Mouse (Mus musculus) gastrocnemius, postnatal 14 days (tissue): Measurements from ENCODE around the gene Tbxas1. TPM values are rescaled to one million over a fixed set of nuclear protein-coding genes. Genes with fewer than 3 reads are reported as not detected.

Experiments
- DNase-seq: peaks from one replicate; pipeline ENCODE4 v3.0.0; 2021; ENCODE audit warnings: mixed read lengths
- intact Hi-C: fragments of 180-260 bp; cut with DNase I; formaldehyde crosslinking; loops from one replicate; pipeline ENCODE4 v1.15.1; 2025; ENCODE audit warnings: low total_unique reads
- total RNA-seq, 2 experiments: library from RNA; stranded (reverse); gene quantifications; 2 replicates each; pipeline ENCODE4 v1.2.3; 2021

Tbxas1 gene
- total RNA-seq, 2 experiments from 2014 or later = 0.75 to 1.4 TPM

- intact Hi-C loops = no loop called here
- DNase-seq = no peak
Measured at GRCm38 (mm10) chr6:38944392-38944791, 69.2 kb downstream of the Tbxas1 start.

GRCm38 (mm10) chr6:38944826-38945225, 69.6 kb downstream of the Tbxas1 start:
- no peak for DNase-seq
- intact Hi-C loops = no loop called here

DNA sequence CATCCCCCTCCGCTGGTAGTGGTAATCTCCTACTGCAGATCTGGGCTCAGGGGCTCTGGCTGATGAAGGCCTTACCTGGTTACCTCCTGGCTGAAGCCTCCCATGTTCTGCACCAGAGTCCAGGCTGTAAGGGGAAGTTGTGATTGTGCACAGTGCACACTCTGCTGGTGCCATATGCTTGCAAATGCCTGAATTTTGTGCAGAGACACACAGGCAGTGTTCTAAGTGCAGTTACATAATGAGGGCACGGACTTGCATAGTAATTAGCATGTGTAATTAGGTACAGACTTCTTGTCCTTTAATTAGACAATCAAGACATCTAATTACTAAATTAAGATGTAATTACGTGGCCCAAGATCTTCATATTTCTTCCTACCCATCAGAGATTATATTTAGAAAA, 70.5 kb downstream of the Tbxas1 start:
- no peak for DNase-seq
- intact Hi-C loops = no loop called here

- no peak for DNase-seq
- intact Hi-C loops = no loop called here
Measured at GRCm38 (mm10) chr6:38947282-38947681, 72.1 kb downstream of the Tbxas1 start.

GRCm38 (mm10) chr6:38949683-38950161, 74.5 kb downstream of the Tbxas1 start:
- DNase-seq = no peak
- intact Hi-C loops = no loop called here

DNA sequence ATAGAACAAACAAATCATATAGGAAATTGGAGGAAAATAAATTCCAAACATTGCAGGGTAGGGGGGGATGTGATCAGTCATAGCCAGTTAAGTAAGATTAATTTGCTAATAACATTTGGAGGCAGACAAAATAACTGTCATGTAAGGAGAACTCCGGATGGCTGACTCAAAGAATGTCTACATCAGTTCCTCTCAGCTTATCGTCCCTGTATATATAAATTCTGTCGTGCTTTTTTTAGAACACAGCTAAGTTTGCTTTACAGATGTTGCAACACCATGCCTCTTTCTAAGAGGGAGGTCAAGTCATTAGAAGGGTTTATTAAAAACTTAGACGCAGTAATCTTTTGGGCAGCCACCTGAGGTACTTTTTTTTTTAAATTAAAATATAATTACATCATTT, 75.1 kb downstream of the Tbxas1 start:
- intact Hi-C loops = no loop called here
- DNase-seq = no peak

DNA sequence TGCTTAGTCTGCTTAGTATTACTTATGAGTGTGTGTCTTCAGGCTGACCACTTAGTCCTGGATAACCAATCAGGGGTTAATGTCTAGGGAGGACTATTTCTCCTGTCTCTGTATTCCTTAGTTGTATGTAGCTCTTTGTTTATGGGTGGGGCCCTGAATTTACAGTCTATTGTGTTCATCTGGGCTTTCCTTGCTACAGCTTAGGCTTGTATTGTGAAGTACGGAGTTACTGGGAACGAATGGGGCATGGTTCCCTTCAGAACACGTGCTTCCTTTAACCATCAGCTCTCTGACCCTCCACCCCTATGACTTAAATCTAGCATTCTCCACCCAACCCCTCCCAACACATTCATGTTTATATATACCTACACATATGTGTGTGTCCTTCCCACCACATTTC, 75.6 kb downstream of the Tbxas1 start:
- DNase-seq = no peak
- intact Hi-C loops = no loop called here

- DNase-seq = no peak
- intact Hi-C loops = no loop called here
Measured at GRCm38 (mm10) chr6:38956641-38957040, 81.4 kb downstream of the Tbxas1 start.

DNA sequence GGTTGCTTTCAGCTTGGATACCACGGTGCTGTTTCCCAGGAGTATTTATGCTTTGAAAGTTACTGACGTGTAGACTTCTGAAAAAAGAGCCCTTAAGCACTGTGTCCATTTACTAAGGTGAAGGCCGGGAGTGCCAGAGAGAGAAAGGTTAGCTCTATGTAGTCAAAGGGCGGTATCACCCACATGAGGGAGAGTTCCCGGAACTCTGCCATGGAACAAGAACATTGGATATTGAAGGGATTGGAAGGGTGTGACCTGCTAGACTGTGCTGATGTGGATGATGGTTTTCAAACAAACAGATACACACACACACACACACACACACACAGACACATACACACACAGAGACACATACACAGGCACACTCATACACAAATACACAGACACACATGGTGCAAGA, 82.0 kb downstream of the Tbxas1 start:
- no peak for DNase-seq
- intact Hi-C loops = no loop called here

- intact Hi-C loops = no loop called here
Measured at GRCm38 (mm10) chr6:38959502-38959901, 84.3 kb downstream of the Tbxas1 start.

DNA sequence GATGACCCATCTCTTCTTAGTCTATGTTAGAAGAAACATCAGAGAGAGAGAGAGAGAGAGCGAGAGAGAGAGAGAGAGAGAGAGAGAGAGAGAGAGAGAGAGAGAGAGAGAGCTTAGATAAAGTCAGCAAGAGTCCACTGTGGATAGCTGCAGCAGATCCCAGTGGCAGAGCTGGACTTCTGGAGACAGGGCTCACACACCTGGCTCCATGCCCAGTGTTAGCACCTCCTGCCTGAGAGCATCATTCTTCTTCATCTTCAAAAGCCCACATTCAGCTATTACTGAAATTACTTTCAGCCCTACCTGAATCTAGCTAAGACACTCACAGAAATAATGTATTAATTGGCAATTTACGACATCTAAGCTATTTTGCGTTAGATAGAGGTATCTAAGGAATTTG, 85.2 kb downstream of the Tbxas1 start:
- DNase-seq = no peak
- intact Hi-C loops = no loop called here

More at GRCm38 (mm10) chr6:38959502-38959901, 84.3 kb downstream of the Tbxas1 start:
- no peak for DNase-seq

- DNase-seq = peak; percentile 25
- intact Hi-C loops = no loop called here
Measured at GRCm38 (mm10) chr6:38960791-38961426, 85.7 kb downstream of the Tbxas1 start.

DNA sequence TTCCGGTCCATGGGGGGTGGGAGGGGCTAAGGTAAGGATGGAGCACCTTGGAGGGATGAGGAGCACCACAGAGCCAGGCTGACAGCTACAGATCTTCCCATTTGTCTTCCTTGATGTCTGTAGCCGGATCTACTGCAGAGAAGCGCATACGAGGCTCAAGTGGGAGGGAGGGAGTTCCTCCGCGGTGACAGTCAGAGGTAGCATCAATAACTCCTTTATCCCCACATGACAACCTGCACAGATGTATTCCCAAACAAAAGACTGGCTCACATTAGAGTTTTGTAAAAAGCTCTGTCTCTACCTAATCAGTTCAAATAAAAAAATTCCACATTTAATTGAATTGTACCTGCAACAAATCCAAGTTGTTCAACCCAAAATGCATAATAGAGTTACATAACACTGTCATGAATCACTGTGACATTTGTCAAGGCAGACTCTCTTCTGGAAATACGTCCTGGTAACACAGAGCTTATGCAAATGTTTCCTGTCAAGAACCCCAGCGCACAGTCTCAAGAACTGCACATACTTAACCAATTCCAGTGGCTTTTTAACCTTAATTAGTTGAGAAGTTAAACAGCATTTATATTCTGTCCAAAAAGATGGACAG, 86.3 kb downstream of the Tbxas1 start:
- no peak for DNase-seq
- intact Hi-C loops = no loop called here

DNA sequence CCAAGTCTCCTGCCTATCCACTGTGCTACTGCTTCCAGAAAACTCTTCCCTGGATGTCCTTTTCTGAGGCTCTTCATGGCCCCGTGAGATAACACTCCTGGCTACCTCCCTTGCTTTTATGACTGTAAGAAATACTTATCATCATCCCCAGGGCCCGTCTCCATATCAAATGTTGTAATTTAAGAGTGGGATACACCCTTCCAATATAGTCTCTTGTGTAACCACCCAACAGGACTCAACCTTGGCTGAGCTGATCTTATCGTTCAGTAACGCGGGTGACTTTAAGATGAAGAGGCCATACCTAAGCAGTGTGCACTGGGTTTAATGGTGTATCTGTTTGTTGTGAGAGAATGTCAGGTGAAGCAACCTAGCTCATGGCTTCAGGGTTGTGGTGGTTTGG, 91.6 kb downstream of the Tbxas1 start:
- no peak for DNase-seq
- intact Hi-C loops = no loop called here

- intact Hi-C loops = no loop called here
- DNase-seq = no peak
Measured at GRCm38 (mm10) chr6:38967288-38967687, 92.1 kb downstream of the Tbxas1 start.

GRCm38 (mm10) chr6:38967988-38968387, 92.8 kb downstream of the Tbxas1 start:
- intact Hi-C loops = no loop called here
- no peak for DNase-seq

GRCm38 (mm10) chr6:38969944-38970740, 94.9 kb downstream of the Tbxas1 start:
- intact Hi-C loops = no loop called here

DNA sequence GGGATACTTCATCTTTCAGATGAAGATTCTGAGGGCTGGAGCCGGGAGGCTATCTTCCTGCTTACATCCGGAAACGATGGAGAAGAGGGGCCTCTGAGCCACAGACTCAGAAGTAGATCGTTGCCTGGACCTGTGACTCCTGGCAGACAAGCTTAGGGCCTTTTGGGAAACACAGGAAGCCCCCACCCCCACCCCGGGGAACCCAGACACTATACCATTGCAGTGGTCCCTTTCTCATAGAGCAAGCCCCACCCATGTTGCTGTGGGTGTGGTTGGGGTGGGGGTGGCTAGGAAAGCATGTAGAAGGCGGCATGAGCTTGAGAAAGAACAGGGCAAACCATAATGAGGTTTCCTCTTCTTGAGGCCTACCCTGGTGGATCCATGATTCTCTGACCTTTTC, 95.6 kb downstream of the Tbxas1 start:
- intact Hi-C loops = no loop called here
- DNase-seq = no peak

More at GRCm38 (mm10) chr6:38969944-38970740, 94.9 kb downstream of the Tbxas1 start:
- no peak for DNase-seq

GRCm38 (mm10) chr6:38972826-38973225, 97.6 kb downstream of the Tbxas1 start:
- intact Hi-C loops = no loop called here
- no peak for DNase-seq

- intact Hi-C loops = no loop called here
- DNase-seq = no peak
Measured at GRCm38 (mm10) chr6:38973441-38974161, 98.4 kb downstream of the Tbxas1 start.
